Mouse (Mus musculus): ENCODE results near the gene Hps6.
A peak's percentile ranks its signal among the peaks of the same experiment; 100 is the strongest.

The Hps6 gene

DNA sequence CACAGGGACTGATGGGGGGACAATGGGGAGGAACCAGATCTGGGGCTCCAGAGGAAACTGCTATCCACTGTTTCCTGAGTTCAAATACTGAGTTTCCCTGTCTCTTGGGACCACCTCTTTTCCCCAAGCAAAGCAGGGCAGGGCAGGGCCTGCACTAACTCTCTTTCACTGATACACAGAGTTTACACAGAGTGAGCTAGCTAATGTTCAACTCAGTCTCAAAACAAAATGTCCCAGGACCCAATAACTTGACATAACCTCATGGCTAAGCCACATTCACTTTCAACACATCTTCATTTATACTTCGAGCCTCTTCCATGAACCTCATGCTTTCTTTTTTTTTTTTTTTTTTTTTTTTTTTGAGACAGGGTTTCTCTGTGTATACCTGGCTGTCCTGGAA lies 26.3 kb downstream of the Hps6 start:
- no peak for DNase-seq (ENCODE audit: low spot score)

DNA sequence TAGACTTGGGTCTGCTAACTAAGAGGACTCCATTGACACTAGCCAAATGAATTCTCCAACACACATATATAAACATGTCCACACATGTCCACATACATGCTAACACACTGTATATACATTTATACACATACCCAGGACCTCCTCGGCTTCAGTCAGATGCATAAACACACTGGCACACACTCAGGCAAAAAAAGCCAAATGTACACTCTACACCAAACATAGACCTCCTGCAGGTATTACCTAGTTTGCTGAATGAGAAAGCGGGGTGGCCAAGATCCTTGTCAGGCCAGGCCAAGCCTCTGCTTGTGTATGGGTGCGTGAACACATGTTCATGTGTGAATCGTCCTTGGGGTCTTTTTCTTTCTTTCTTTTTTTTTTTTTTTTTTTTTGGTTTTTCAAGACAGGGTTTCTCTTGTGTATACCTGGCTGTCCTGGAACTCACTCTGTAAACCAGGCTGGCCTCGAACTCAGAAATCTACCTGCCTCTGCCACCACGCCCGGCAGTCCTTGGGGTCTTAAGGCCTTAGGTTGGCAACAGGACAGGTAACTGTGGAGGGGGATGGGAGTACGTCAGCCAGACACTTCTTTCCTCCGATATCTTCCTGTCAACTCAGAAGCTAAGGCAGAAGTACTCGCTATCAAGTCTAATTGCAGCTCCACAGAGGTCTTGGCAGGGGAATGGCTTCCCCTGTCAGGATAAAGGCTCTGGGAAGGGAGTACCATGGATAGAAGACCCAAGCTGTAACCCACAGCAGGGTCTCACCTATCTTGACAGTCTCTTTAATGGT lies 27.1 kb downstream of the Hps6 start:
- DNase-seq (ENCODE audit: low spot score) = no peak

DNA sequence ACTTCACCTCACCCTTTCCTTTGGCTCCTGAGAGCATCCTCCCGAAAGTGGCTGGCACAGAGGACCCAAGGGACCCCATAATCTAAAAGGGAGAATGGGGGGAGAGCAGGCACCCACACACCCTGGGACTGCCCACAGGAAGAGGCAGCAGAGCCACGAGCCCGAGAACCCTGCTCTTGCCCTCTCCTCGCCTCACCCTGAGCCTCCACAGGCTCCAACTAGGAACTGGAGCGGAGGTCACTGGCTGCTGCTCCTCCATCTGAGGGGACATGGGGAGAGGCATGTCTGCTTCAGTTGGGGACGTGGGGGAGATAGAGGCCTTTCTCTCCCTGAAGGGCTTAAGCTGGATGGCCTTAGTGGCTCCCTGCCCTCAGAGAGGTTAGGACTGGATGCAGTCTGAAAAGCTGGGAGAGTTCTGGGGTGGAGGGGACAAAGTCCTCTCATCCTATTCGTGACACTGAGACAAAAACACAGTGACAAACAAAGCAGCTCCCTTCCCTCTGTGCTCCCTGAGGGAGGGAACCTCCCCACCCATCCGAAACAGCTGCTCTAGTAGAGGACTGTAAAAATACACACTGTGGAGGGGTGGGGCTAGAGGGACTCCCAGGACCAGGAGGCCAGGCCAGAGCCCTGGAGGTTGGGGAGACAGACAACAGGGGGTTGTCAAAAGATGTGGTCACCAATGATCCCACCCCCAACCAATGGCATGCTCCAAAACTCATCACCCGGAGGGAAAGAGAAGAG lies 28.6 kb downstream of the Hps6 start:
- no peak for DNase-seq (ENCODE audit: low spot score)

DNA sequence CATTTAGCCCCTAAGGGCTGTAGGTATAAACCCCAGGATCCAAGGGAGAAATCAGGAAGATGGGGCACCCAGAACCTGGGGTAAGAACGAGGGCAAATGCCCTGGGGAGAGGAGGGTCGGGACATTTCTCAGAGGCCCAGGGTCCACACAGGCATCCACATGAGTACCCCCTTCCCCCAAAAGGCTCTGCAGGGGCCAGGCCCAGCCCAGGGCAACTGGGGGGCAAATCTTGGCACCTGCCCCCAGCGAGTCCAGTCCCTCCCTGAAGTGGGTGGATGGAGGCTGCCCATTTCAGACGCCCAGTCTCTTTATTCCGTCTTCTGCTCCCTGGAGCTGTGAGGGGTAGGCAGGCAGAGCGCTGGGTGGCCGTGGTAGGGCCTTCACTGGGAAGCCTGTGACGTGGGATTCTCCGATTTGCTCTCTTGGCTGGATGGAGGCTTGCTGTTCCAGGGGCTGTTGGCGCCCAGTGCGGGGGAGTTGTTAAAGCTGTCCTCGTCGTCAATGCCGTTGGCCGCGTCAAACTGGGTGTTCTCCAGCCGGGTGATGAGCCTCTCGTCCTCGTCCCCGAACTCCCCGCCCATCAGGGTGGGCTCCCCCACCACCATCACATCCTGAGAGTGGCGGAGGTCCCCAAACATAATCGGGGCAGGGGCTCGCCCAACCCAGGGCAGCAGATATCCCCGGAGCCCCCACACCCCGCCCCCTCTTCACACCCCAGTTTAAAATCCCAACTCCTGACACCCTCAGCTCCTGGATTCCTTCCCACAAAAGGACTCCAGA lies 29.6 kb downstream of the Hps6 start:
- DNase-seq (ENCODE audit: low spot score) = no peak

DNA sequence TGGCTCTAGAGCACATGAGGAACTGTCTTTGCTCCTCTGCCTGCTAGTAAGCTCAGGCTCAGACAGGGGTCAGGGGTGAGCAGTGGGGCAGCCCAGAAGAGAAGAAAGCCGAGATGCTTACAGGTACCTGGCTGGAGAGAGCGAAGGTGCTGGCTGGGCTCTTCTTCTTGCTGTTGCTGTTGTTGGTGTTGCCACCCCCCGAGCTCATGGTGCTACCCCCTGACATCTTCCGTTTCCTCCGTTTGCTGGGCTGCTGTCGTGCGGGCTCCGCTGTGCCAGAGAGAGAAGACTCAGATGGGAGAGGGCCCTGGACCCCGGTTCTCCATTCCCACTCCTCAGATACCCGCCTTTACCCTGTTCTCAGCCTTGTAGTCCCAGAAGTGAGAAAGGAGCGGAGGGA lies 30.6 kb downstream of the Hps6 start:
- no peak for DNase-seq (ENCODE audit: low spot score)

- no peak for DNase-seq (ENCODE audit: low spot score)
These were observed 32.7 kb downstream of the Hps6 start for GRCm38 (mm10) chr19:46035971-46036370.

- no peak for DNase-seq (ENCODE audit: low spot score)
These were observed 33.4 kb downstream of the Hps6 start for GRCm38 (mm10) chr19:46036477-46037242.

DNA sequence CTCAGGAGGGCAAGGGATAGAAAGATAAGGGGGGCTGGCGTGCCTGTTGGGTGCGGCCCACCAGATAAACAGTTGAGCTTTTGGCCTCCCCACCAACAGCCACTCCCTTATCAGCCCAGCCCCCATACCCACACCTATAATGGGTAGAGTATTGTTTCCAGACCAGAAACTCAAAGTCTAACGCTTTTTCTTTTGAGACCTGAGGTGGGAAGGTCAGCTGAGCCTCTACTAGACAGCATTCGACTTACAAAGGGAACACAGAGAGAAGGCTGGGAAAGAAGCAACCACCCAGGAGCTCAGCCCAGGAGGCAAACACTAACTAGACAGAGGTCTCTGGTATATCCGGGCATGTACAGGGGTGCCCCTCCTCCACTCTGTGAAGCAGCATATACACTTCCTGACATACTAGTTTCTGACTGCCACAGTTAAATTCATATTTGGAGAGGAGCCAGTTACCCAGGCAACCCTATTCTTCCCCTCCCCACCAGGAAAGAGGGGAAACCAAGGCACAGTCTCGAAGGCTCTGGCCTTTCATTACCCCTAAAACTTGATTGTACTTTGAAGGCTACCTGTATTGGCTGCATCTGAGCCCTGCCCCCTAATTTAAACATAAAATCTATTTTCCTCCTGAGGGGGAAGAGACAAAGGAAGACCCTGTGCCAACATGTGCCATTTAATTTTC lies 34.1 kb downstream of the Hps6 start:
- DNase-seq (ENCODE audit: low spot score) = no peak

DNA sequence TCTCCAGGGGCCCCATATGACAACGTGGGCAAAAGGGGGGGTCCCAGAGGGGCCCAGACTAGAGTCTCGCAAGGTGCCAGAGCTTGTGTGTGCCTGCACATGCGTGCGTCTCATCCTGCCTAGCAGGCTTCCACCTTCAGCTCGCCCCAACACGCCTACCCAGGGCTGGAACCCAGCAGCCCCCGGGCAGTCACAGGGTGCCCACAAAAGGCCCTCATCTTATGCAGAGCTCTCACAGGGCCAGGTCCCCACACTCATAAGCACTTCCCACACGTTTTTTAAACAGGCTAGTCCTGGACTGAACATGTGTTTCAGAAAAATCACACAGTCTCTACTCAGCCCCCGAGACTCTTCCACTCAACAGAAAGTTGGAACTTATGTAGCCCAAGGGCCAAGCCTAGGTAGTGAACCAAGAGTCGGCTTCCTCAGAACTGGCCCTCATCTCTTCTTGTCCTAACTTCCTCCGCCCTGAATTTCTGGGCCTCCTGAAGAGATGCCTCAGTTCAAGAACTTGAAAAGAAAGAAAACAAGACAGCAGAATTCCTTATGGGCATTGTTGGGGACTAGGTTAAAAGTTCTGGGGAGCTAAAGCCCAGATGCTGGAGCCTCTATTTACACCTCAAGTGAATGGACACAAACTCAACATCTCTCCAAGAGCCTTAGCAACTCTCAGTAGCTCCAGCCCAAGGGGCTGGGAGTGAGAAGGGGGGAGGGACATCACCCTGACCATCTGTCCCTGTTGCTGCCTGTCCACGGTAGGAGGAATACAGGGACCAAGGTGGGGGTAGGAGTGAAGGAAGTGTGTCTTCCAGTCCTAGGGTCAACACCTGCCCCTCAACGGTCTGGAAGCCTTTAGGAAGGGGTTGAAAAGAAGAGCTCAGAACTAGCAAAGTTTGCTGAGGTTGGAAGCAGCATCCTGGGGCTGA lies 34.9 kb downstream of the Hps6 start:
- no peak for DNase-seq (ENCODE audit: low spot score)

DNA sequence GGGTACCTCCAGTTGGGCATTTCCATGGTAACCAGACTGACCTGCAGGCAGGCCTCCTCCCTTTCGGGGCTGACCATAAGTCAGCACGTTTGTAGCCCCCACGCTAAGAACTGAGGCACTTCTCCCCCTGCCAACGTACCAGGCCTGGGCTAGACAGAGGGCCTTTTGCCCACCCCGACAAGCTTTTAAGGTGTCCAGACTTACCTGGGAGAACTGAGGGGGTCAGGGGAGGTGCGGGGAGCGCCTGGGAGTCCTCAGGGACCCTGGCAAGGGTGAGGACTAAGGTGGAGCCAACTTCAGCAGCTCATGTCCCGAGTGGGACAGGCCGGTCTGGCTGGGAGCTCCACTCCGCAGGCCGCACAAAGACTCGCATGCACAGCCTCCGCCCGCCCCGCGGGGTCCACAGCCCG lies 35.5 kb downstream of the Hps6 start:
- DNase-seq (ENCODE audit: low spot score) = no peak

GRCm38 (mm10) chr19:46039478-46039877 lies 36.2 kb downstream of the Hps6 start:
- DNase-seq (ENCODE audit: low spot score) = peak; percentile 62

DNA sequence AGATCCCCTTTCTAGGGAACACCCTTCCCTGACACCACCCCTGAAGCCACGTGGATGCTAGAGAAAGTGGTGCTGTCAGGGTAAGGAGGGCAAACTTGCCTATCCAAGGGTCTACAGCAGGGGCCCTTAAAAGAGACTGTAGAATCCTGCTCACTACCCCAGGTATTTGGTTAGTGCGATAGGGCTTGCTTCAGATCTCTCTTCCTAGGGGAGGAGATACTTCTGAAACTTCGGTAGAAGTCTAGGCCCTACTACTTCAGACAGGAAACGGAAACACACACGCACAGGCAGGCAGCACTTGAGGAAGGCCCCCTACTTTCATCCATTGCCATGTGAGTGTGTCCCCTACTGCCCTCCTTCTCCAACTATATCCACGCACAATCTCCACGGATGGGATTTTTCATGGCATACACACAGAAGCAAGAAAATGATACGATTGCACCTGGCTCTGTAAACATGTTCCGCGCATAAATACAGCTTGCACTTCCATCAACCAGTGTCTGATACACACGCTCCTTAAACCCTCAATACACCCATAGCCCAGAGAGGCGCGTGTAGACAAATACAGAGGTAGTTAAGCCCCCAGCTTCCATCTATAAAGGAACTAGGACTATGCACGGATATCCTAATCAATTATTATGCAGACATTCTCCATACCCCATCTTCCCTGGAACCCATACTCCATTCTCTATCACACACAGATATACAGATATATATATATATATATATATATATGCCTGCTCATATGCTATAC lies 37.0 kb downstream of the Hps6 start:
- DNase-seq (ENCODE audit: low spot score) = no peak

- DNase-seq (ENCODE audit: low spot score) = no peak
These were observed 38.1 kb downstream of the Hps6 start for GRCm38 (mm10) chr19:46041299-46041932.

DNA sequence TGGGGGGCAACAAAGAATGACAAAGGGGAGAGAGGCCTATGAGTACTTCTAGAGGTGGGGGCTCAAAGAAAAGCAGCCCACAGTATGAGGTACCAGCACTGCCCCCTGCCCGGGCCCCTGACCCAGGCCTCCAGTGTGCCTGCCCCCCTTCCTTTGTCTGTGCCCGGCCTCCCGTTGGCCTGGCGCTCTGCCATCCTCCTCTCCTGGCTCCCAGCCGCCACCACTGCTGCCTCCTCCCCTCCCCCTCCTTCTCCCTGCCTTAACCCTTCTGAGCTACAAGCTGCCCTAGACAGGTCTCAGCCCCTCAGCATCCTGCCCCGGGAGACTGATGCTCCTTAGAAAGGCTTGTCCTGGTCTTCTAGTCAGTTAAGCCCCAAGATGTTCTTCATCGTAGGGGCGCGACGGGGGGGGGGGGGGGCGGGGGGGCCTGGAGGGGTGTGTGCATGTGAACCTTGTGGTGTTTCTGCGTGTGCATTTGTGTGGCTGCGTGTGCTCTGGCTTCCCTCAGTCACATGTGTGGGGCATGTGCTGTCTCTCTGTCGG lies 38.7 kb downstream of the Hps6 start:
- DNase-seq (ENCODE audit: low spot score) = peak; percentile 70

DNA sequence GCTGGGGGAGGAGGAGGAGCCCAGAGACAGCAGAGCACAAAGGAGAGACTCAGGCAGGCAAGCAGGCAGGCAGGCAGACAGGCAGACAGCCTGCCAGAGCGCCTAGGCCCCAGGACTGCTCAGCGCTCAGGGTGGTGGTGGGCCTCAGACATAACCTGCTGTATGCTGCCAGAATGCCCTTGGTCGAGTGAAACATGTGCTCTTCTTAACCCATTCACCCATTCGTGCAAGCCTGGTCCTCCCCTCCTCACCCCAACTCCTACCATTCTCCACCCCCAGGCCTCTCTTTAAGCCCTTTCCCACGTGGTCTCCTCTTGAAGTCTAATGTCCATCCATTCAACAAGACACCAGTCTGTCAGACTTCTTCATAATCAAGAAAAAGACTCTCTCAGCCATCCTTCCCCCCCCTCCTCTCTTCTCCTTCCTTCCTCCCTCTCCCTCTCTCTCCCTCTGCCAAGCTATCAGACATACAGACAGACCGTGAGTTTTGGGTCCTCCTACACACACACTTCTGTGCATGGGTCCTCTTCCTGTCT lies 39.2 kb downstream of the Hps6 start:
- DNase-seq (ENCODE audit: low spot score) = no peak

GRCm38 (mm10) chr19:46043380-46043779 lies 40.1 kb downstream of the Hps6 start:
- DNase-seq (ENCODE audit: low spot score) = no peak

DNA sequence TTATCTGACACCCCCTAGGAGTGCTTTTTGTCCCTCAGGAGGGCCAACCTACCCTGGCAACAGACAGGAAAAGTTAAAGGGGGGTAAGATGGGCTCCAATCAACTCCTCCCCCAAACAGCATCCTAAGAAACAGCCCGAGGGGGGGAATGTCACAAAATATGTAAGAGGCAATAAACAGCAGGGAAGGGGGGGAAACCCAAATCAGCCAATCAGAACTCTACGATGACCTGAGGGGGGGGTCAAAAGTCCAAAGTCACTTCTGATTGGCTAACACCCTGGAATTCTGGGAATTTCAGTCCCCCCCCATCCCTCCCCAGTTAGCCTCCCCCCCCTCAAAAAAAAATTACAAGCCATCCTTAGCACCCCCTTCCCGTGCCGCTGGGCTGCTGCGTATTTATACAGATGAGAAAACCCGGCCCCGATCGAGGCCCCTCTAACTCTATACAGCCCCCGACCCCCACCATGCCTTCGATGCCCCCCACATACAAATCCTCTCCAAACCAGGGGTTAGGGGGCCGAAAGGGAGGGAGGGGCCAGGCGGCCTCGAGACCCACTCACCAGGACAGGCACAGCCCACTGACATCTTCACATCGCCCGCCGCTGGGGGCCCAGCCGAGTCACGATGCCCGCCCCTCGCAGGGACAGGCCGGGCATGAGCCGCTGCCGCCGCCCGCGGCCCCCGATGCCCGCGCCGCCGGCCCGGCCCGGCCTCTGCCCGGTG lies 41.1 kb downstream of the Hps6 start, which contains the start of gene Pprc1:
Gene Pprc1, plus strand, starts transcription at position 616 of the 722 bp plus-strand sequence.
- DNase-seq (ENCODE audit: low spot score) = no peak

Measured in urinary bladder, postnatal 10 days (tissue).